Mouse (Mus musculus): ENCODE measurements around the gene Cers6. TPM values are rescaled to one million over a fixed set of nuclear protein-coding genes. Genes with fewer than 3 reads are reported as not detected.

Gene Cers6
- polyA plus RNA-seq, 1 experiment from 2014 or later, result 26.8 TPM

DNA sequence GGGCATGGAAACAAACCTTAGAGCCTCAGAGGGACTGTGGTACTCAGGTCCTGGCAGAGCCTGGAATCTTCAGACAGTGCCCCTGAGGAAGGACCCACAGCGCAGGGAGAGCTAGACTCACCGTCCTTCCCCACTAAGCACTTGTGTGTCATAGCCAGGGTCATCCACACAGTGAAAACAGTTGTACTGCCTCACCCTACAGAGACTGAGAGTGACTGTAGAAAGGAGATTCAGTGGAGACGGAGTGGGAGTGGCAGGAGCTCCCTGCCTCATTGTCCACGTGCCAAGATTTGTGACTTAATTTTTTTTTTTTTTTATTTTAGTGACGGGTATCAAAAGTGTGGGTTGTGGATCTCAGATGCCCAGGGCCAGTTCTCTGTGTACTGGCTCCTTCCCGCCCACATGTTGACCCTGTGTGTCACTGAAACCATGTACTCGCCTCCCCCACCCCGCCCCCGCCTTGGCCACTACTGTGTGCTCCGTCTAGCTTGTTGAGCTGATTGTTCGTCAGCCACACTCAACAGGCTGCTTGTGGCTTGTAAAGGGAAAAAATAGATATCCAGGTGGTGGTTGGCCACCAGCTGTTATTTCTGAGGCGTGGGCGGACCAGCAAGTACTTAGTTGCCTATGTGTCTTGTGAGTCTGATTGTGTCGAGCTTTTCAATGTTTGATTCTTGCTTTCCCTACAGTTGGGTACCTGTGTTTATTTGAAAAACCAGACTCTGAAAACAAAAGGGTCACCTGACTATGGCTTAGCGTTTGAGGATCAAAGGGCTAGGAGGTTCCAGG is 12.6 kb downstream of the Cers6 start:
- H3K27ac ChIP-seq (replicated peaks; ENCODE audit: low read depth, low read length), result no peak overlapping the region
- DNase-seq (ENCODE audit: low spot score) (no peak), ATAC-seq (ENCODE audit: insufficient number of reproducible peaks, low FRiP score, low TSS enrichment, low read depth) (no peak)
- no peaks in the 10 kb centered on the region for H3K27me3 ChIP-seq (ENCODE audit: control insufficient read depth, insufficient read depth, low read length)
- H3K4me1 ChIP-seq (ENCODE audit: control insufficient read depth, insufficient read depth, low read length), result no peaks in the 10 kb centered on the region
- no peaks in the 10 kb centered on the region for H3K9me3 ChIP-seq (ENCODE audit: control insufficient read depth, low read length)
- H3K4me3 ChIP-seq (ENCODE audit: low read depth, low read length), result no peak overlapping the region
- 65% methylated on average over 15 of the region's 15 CpGs for WGBS
- H3K9ac ChIP-seq (ENCODE audit: low read length), result no peak overlapping the region
- no peaks in the 10 kb centered on the region for H3K36me3 ChIP-seq (ENCODE audit: control insufficient read depth, insufficient read depth, low read length)
- no peak overlapping the region for H3K4me2 ChIP-seq (ENCODE audit: low read depth, severe bottlenecking)

DNA sequence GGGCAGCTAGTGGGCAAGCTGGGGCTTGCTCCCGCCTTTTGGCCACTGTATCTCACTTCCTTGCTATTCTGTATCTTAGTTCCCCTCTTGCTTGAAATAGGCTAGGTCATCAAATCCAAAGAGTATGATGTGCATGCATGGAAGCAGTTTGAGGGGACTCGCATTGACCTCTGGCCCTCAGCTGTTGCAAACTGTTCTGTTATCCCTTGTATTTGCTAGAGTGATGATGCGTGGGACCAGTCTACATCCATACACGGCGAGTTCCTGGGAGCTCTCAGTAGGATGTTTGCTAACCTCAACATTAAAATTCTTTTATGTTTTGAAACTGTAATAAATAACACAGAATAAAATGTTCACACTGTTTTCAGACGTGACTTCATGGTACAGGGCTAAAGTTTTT is 13.3 kb downstream of the Cers6 start:
- no peak overlapping the region for H3K4me3 ChIP-seq (ENCODE audit: low read depth, low read length)
- H3K9ac ChIP-seq (ENCODE audit: low read length), result no peak overlapping the region
- H3K36me3 ChIP-seq (ENCODE audit: control insufficient read depth, insufficient read depth, low read length), result no peaks in the 10 kb centered on the region
- no peaks in the 10 kb centered on the region for H3K27me3 ChIP-seq (ENCODE audit: control insufficient read depth, insufficient read depth, low read length)
- DNase-seq (ENCODE audit: low spot score) (no peak), ATAC-seq (ENCODE audit: insufficient number of reproducible peaks, low FRiP score, low TSS enrichment, low read depth) (no peak)
- H3K9me3 ChIP-seq (ENCODE audit: control insufficient read depth, low read length), result no peaks in the 10 kb centered on the region
- H3K4me1 ChIP-seq (ENCODE audit: control insufficient read depth, insufficient read depth, low read length), result no peaks in the 10 kb centered on the region
- 85% methylated on average over 6 of the region's 6 CpGs for WGBS
- H3K27ac ChIP-seq (replicated peaks; ENCODE audit: low read depth, low read length), result no peak overlapping the region
- no peak overlapping the region for H3K4me2 ChIP-seq (ENCODE audit: low read depth, severe bottlenecking)

DNA sequence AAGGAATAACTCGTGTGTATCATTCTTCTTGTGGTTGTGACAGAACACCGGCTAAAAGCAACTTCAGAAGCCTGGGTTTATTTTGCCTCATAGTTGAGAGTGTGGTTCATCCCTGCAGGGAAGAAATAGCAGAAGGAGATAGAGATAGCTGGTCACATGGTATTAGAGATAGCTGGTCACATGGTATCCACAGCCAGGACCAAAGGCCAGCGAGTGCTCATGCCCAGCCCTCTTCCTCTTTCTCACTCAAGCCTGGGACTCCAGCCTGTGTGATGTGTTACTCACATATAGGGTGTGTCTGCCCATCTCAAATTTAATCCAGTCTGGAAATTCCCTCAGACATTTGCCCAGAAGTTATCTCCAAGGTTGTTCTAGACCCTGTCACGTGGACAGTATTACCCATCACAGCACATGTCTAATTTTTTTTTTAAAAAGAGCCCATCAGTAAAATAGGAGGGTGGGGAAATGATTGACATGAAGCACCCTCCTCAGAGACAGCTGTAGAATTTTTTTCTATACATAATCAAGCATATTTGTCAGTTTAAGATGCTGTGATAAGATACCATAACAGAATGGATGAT is 17.9 kb downstream of the Cers6 start:
- 88% methylated on average over 4 of the region's 4 CpGs for WGBS
- H3K9me3 ChIP-seq (ENCODE audit: control insufficient read depth, low read length), result no peaks in the 10 kb centered on the region
- H3K4me1 ChIP-seq (ENCODE audit: control insufficient read depth, insufficient read depth, low read length), result no peaks in the 10 kb centered on the region
- no peak overlapping the region for H3K4me2 ChIP-seq (ENCODE audit: low read depth, severe bottlenecking)
- DNase-seq (ENCODE audit: low spot score) (no peak), ATAC-seq (ENCODE audit: insufficient number of reproducible peaks, low FRiP score, low TSS enrichment, low read depth) (no peak)
- H3K4me3 ChIP-seq (ENCODE audit: low read depth, low read length), result no peak overlapping the region
- H3K36me3 ChIP-seq (ENCODE audit: control insufficient read depth, insufficient read depth, low read length), result no peaks in the 10 kb centered on the region
- H3K27me3 ChIP-seq (ENCODE audit: control insufficient read depth, insufficient read depth, low read length), result no peaks in the 10 kb centered on the region
- no peak overlapping the region for H3K9ac ChIP-seq (ENCODE audit: low read length)
- no peak overlapping the region for H3K27ac ChIP-seq (replicated peaks; ENCODE audit: low read depth, low read length)

DNA sequence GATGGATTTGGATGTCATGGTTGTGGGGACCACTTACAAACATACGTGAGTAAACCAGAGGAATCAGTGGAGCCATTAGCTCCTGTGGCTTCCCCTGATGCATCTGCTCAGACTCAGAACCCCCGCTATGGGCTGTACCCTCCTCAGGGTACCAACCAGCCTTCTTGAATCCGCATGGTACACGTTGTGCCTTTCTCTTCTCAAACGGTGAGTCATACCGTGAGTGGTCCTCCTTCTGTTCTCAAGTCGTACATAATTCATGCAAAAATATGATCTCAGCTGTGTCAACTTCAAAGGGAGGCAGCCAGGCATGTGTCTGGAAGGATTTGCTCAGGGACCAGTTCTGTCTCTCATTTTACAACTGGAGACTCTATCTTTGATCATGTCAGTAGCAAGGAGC is 23.3 kb downstream of the Cers6 start:
- Histone ChIP-seq H3K4me2 (ENCODE audit: low read depth, severe bottlenecking) (no peak overlapping the region), H3K36me3 (ENCODE audit: control insufficient read depth, insufficient read depth, low read length) (no peaks in the 10 kb centered on the region), H3K27me3 (ENCODE audit: control insufficient read depth, insufficient read depth, low read length) (no peaks in the 10 kb centered on the region), H3K4me3 (ENCODE audit: low read depth, low read length) (no peak overlapping the region), H3K9me3 (ENCODE audit: control insufficient read depth, low read length) (no peaks in the 10 kb centered on the region), H3K4me1 (ENCODE audit: control insufficient read depth, insufficient read depth, low read length) (peaks cover 15% of the 10 kb centered on the region), H3K9ac (ENCODE audit: low read length) (no peak overlapping the region), H3K27ac (replicated peaks; ENCODE audit: low read depth, low read length) (no peak overlapping the region)
- 77% methylated on average over 7 of the region's 7 CpGs for WGBS
- DNase-seq (ENCODE audit: low spot score) (no peak), ATAC-seq (ENCODE audit: insufficient number of reproducible peaks, low FRiP score, low TSS enrichment, low read depth) (no peak)

DNA sequence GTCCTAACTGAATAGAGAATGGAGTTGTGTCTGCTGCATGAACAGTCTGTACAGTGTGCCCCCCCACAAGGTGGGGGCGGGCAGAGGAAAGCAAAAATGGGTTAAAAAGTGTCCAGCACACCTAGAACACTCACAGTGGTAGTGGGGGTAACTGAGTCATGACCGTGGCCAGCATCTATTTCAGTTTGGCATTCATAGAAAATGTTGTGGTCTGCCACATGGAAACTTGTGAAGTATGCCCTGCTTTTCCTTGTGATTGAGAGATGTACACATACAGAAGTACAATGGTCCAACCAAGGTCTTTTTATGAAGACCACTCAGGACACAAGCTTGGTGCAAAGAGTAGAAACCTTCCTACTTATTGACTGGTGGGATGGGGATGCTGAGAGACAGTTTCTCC is 24.0 kb downstream of the Cers6 start:
- H3K27ac ChIP-seq (replicated peaks; ENCODE audit: low read depth, low read length), result no peak overlapping the region
- 89% methylated on average over 2 of the region's 2 CpGs for WGBS
- H3K9ac ChIP-seq (ENCODE audit: low read length), result no peak overlapping the region
- no peak for ATAC-seq (ENCODE audit: insufficient number of reproducible peaks, low FRiP score, low TSS enrichment, low read depth)
- no peaks in the 10 kb centered on the region for H3K9me3 ChIP-seq (ENCODE audit: control insufficient read depth, low read length)
- no peak overlapping the region for H3K4me3 ChIP-seq (ENCODE audit: low read depth, low read length)
- peaks cover 15% of the 10 kb centered on the region for H3K4me1 ChIP-seq (ENCODE audit: control insufficient read depth, insufficient read depth, low read length)
- no peaks in the 10 kb centered on the region for H3K36me3 ChIP-seq (ENCODE audit: control insufficient read depth, insufficient read depth, low read length)
- no peak overlapping the region for H3K4me2 ChIP-seq (ENCODE audit: low read depth, severe bottlenecking)
- no peak for DNase-seq (ENCODE audit: low spot score)
- H3K27me3 ChIP-seq (ENCODE audit: control insufficient read depth, insufficient read depth, low read length), result no peaks in the 10 kb centered on the region

DNA sequence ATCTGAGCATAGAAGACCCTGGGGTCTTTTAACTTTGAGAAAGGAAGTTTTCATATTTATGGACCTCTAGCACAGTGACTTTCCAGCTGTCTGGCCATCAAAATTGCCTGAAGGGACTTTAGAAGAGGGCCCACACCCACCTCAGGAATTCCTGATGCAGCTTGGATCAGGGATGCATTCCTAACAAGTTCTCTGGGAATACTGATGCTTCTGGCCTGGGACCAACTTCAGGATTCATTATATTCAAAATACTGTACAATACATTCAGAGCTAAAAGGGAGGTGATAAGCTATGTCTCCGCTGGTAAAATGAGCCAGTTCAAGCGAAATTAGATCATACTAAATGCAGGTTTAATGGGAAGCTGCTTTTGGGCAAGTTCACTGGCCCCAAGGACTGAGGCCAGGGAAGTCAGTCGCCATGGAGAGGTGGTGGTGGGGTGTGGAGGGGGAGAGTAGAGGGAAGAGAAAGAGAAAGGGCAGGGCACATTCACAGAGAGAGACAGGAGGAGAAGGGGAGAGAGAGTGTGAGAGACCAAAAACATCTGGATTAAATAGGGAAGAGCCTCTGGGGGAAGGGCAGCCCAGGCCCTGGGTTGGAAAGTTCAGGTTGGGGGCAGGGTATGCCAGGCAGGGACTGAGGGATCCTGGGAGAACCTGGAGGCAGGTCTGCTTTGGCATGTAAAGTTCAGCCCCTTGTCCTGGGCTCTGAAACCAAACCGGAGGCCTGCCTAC is 24.7 kb downstream of the Cers6 start:
- Histone ChIP-seq H3K27me3 (ENCODE audit: control insufficient read depth, insufficient read depth, low read length) (no peaks in the 10 kb centered on the region), H3K4me3 (ENCODE audit: low read depth, low read length) (no peak overlapping the region), H3K4me2 (ENCODE audit: low read depth, severe bottlenecking) (no peak overlapping the region), H3K4me1 (ENCODE audit: control insufficient read depth, insufficient read depth, low read length) (peaks cover 15% of the 10 kb centered on the region), H3K9ac (ENCODE audit: low read length) (no peak overlapping the region), H3K27ac (replicated peaks; ENCODE audit: low read depth, low read length) (no peak overlapping the region), H3K9me3 (ENCODE audit: control insufficient read depth, low read length) (no peaks in the 10 kb centered on the region), H3K36me3 (ENCODE audit: control insufficient read depth, insufficient read depth, low read length) (no peaks in the 10 kb centered on the region)
- 30% methylated on average over 4 of the region's 4 CpGs for WGBS
- ATAC-seq (ENCODE audit: insufficient number of reproducible peaks, low FRiP score, low TSS enrichment, low read depth) (peak; percentile 47; the same call in 1 of the 2 replicates), DNase-seq (ENCODE audit: low spot score) (peak; percentile 55)

DNA sequence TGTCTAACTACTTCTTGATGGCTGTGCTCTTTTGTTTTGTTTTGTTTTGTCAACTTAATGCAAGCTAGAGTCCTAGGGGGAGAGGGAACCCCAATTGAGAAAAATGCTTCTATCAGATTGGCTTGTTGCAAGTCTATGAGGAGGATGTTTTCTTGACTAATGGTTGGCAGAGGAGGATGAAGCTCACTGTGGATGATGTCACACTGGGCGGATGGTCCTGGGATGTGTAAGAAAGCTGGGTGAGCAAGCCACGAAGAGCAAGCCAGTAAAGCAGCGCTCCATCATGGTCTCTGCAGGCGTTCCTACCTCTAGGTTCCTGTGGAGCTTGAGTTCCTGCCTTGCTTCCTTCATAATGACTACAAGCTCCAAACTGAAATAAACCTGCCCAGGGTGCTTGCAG is 25.4 kb downstream of the Cers6 start:
- no peaks in the 10 kb centered on the region for H3K9me3 ChIP-seq (ENCODE audit: control insufficient read depth, low read length)
- WGBS, result 77% methylated on average over 4 of the region's 4 CpGs
- H3K4me1 ChIP-seq (ENCODE audit: control insufficient read depth, insufficient read depth, low read length), result peaks cover 15% of the 10 kb centered on the region
- H3K27ac ChIP-seq (replicated peaks; ENCODE audit: low read depth, low read length), result no peak overlapping the region
- no peak overlapping the region for H3K4me3 ChIP-seq (ENCODE audit: low read depth, low read length)
- H3K4me2 ChIP-seq (ENCODE audit: low read depth, severe bottlenecking), result no peak overlapping the region
- ATAC-seq (ENCODE audit: insufficient number of reproducible peaks, low FRiP score, low TSS enrichment, low read depth), result no peak
- H3K36me3 ChIP-seq (ENCODE audit: control insufficient read depth, insufficient read depth, low read length), result no peaks in the 10 kb centered on the region
- DNase-seq (ENCODE audit: low spot score), result no peak
- H3K9ac ChIP-seq (ENCODE audit: low read length), result no peak overlapping the region
- H3K27me3 ChIP-seq (ENCODE audit: control insufficient read depth, insufficient read depth, low read length), result no peaks in the 10 kb centered on the region

DNA sequence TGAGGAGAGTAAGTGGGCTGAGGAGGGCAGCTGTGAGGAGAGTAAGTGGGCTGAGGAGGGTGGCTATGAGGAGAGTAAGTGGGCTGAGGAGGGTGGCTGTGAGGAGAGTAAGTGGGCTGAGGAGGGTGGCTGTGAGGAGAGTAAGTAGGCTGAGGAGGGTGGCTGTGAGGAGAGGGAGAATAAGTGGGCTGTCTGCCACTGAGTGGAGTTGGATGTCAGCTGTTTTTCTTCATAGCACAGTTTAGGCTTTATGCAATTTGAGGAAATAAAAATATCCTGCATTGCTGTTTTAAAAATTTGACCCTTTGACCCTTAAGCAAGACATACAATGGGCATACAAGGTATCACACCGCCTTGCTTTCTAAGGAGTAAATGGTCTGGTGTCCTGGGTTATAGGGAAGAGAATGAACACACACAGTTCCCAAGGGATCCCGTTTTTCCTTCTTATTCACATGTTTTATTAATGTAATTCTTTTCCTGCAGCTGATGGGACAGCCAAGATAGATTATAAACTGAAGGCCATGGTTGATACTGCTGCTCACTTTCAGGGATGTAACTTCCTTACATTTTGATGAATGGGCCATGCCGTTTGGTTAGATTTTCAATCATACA is 27.0 kb downstream of the Cers6 start:
- H3K27me3 ChIP-seq (ENCODE audit: control insufficient read depth, insufficient read depth, low read length), result no peaks in the 10 kb centered on the region
- DNase-seq (ENCODE audit: low spot score) (no peak), ATAC-seq (ENCODE audit: insufficient number of reproducible peaks, low FRiP score, low TSS enrichment, low read depth) (no peak)
- H3K4me3 ChIP-seq (ENCODE audit: low read depth, low read length), result no peak overlapping the region
- H3K27ac ChIP-seq (replicated peaks; ENCODE audit: low read depth, low read length), result no peak overlapping the region
- H3K4me1 ChIP-seq (ENCODE audit: control insufficient read depth, insufficient read depth, low read length), result peaks cover 15% of the 10 kb centered on the region
- no peak overlapping the region for H3K4me2 ChIP-seq (ENCODE audit: low read depth, severe bottlenecking)
- WGBS, result 85% methylated on average over 3 of the region's 3 CpGs
- no peaks in the 10 kb centered on the region for H3K9me3 ChIP-seq (ENCODE audit: control insufficient read depth, low read length)
- H3K9ac ChIP-seq (ENCODE audit: low read length), result no peak overlapping the region
- H3K36me3 ChIP-seq (ENCODE audit: control insufficient read depth, insufficient read depth, low read length), result no peaks in the 10 kb centered on the region

Measured in limb, embryonic 11.5 days (tissue).